Mouse (Mus musculus) stomach, postnatal 0 days (tissue): ENCODE measurements around the gene Atp2a1.

Source experiments
- CTCF ChIP-seq: IDR thresholded peaks from 2 replicates; pipeline ENCODE4 v1.5.1; 2016; ENCODE audit warnings: antibody characterized with exemption, low read depth, mild to moderate bottlenecking, moderate library complexity
- EP300 ChIP-seq: optimal IDR thresholded peaks from 2 replicates; pipeline ENCODE3; 2016; ENCODE audit warnings: antibody characterized with exemption

DNA sequence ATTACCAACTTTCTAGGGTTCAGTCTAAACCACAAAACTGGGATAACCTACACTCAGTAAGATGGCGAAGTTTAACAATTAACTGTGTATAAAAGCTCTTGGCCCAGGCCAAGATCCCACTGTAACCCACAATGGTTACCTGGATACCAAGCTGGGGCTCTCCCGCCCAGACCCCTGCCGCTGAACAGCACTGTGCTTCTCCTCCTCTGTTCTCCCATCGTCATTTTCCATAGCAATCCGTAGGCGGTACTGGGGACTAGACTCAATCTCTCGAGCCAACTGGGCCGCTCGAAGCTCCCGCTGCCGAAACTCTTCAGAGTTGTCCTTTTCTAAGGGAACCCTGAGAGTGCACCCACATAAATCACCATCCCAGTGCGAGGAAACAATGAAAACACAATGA lies 35.1 kb upstream of the Atp2a1 start:
- TF ChIP-seq CTCF (no peak), EP300 (no peak)
